In genomic region chr3:98211301-98212081, GRCm38 (mm10) we compare ENCODE assay signal across 15 mouse cellular contexts. TPM values are rescaled to one million over a fixed set of nuclear protein-coding genes. Genes with fewer than 3 reads are reported as not detected.
A peak's percentile ranks its signal among the peaks of the same experiment; 100 is the strongest.
DNase-seq lines count a peak whose midpoint lies in the region; ATAC-seq and TF ChIP-seq lines count a peak whose summit lies in the region.
"Had no signal": no experiment of that assay in that cellular context is flagged by ENCODE, and none has a peak within 500 bp of the region (broad histone marks: within the 10 kb centered on the region; RNA-seq: fewer than 3 reads in every experiment).

No protein-coding gene starts in this region.

- no peak for TF ChIP-seq EP300 in lung, postnatal 0 days (IDR thresholded peaks at IDR 0.05)

- WGBS in neural tube, embryonic 15.5 days = 39% methylated on average over 7 of the region's 7 CpGs
- 61% methylated on average over 7 of the region's 7 CpGs for WGBS in lung, postnatal 0 days

- peaks cover 17% of the 10 kb centered on the region for H3K4me1 ChIP-seq in neural tube, embryonic 15.5 days
- no peaks in the 10 kb centered on the region for H3K4me1 ChIP-seq in lung, postnatal 0 days (ENCODE audit: insufficient read depth, low read depth, low read length)
- H3K4me1 ChIP-seq: lung, embryonic 15.5 days had no signal

- no peaks in the 10 kb centered on the region for H3K36me3 ChIP-seq in neural tube, embryonic 15.5 days
- no peaks in the 10 kb centered on the region for H3K36me3 ChIP-seq in lung, postnatal 0 days (ENCODE audit: insufficient read depth, low read length)
- H3K36me3 ChIP-seq: lung, embryonic 15.5 days had no signal

- peak overlapping the region; percentile 33; the same call in 1 of the 2 replicates for H3K27ac ChIP-seq in neural tube, embryonic 15.5 days (replicated peaks)
- H3K27ac ChIP-seq in lung, postnatal 0 days (ENCODE audit: low read length) = no peak overlapping the region
- H3K27ac ChIP-seq: lung, embryonic 15.5 days had no signal

- ATAC-seq in common myeloid progenitor, adult 5-6 weeks (replicated peaks; ENCODE audit: low read depth, poor library complexity, severe bottlenecking) = peak; percentile 62
- ATAC-seq in neural tube, embryonic 15.5 days (ENCODE audit: low FRiP score) = peak; percentile 89
- ATAC-seq in lung, postnatal 0 days = no peak

- H3K9me3 ChIP-seq in neural tube, embryonic 15.5 days (replicated peaks) = no peaks in the 10 kb centered on the region
- H3K9me3 ChIP-seq in lung, postnatal 0 days (ENCODE audit: low read length) = no peaks in the 10 kb centered on the region
- H3K9me3 ChIP-seq: lung, embryonic 15.5 days had no signal

- H3K9ac ChIP-seq in neural tube, embryonic 15.5 days (replicated peaks) = no peak overlapping the region
- H3K9ac ChIP-seq in lung, postnatal 0 days (replicated peaks; ENCODE audit: low read depth) = no peak overlapping the region
- H3K9ac ChIP-seq: lung, embryonic 15.5 days had no signal

- no peak overlapping the region for H3K4me3 ChIP-seq in neural tube, embryonic 15.5 days (replicated peaks)
- H3K4me3 ChIP-seq in lung, postnatal 0 days (ENCODE audit: low read depth, low read length) = no peak overlapping the region
- H3K4me3 ChIP-seq: lung, embryonic 15.5 days had no signal

- peak; percentile 36 to 42 for DNase-seq in frontal cortex, postnatal 10 days (ENCODE audit: low spot score in 2 of 2)
- peak; percentile 62 to 71 for DNase-seq in left cerebral cortex, adult 18-20 months (ENCODE audit: low spot score in 2 of 2)
- DNase-seq in lung, postnatal 0 days (ENCODE audit: low spot score) = no peak
- DNase-seq in kidney, adult 18-20 months = no peak
- no peak for DNase-seq in lung, postnatal 25 days (ENCODE audit: low spot score)
- DNase-seq: adrenal gland, adult 8-10 months; gastrocnemius, postnatal 36 days; heart, postnatal 14 days had no signal

- H3K27me3 ChIP-seq in neural tube, embryonic 15.5 days (replicated peaks) = no peaks in the 10 kb centered on the region
- H3K27me3 ChIP-seq in lung, postnatal 0 days (replicated peaks; ENCODE audit: insufficient read depth, low read length) = no peaks in the 10 kb centered on the region
- H3K27me3 ChIP-seq: lung, embryonic 15.5 days had no signal

- H3K4me2 ChIP-seq in neural tube, embryonic 15.5 days = no peak overlapping the region
- H3K4me2 ChIP-seq in lung, postnatal 0 days (replicated peaks; ENCODE audit: low read depth, low read length) = no peak overlapping the region
- H3K4me2 ChIP-seq: lung, embryonic 15.5 days had no signal

- TF ChIP-seq CTCF in lung, postnatal 0 days (IDR thresholded peaks at IDR 0.05) = no peak

RNA-seq across cellular contexts. Expression of gene Reg4, which starts 10.5 kb away (rescaled TPM):
- total RNA-seq in common myeloid progenitor, adult 5-6 weeks (2017) = not detected in 2 replicates
- not detected for total RNA-seq in left cerebral cortex, adult 18-20 months (2021)
- polyA plus RNA-seq in neural tube, embryonic 15.5 days (2015; fragmentation: Nextera tagmentation; extraction: Ambion mirVana) = 0.47 TPM in 1 of 2 replicates, not detected in the other
- not detected in 2 replicates for polyA plus RNA-seq in lung, postnatal 0 days (2015; fragmentation: Nextera tagmentation; extraction: Ambion mirVana)
- total RNA-seq: adrenal gland, adult 8-10 months; ES-E14; gastrocnemius, postnatal 36 days; heart, postnatal 14 days; layer of hippocampus, postnatal 25 days had no signal
- polyA plus RNA-seq: lung, embryonic 15.5 days; neural tube, embryonic 11.5 days; spleen, adult 2 months had no signal

RNA-seq across cellular contexts. Expression of gene Adam30, which starts 51.1 kb away (rescaled TPM):
- 0.23 TPM in 1 of 2 replicates, not detected in the other for total RNA-seq in common myeloid progenitor, adult 5-6 weeks (2017)
- total RNA-seq in left cerebral cortex, adult 18-20 months (2021) = not detected
- not detected in 2 replicates for polyA plus RNA-seq in neural tube, embryonic 15.5 days (2015; fragmentation: Nextera tagmentation; extraction: Ambion mirVana)
- not detected in 2 replicates for polyA plus RNA-seq in lung, postnatal 0 days (2015; fragmentation: Nextera tagmentation; extraction: Ambion mirVana)
- total RNA-seq: adrenal gland, adult 8-10 months; gastrocnemius, postnatal 36 days; layer of hippocampus, postnatal 25 days had no signal
- polyA plus RNA-seq: lung, embryonic 15.5 days; neural tube, embryonic 11.5 days; spleen, adult 2 months had no signal

Comparison
In these comparisons a context has a peak if more than half of its experiments do, and no peak if none do; other contexts are left out.
1. DNase-seq: peak in frontal cortex, postnatal 10 days (2 of 2) and left cerebral cortex, adult 18-20 months (2 of 2); none in lung, postnatal 0 days (single experiment), kidney, adult 18-20 months (single experiment) and lung, postnatal 25 days (single experiment).